Mouse (Mus musculus): ENCODE measurements at regions not wholly inside any gene's neighbourhood (a gene's known extent, or its start where the extent isn't known, plus 50 kb on each side); places are given as distances from the start of the nearest gene placed in this dataset.

DNA sequence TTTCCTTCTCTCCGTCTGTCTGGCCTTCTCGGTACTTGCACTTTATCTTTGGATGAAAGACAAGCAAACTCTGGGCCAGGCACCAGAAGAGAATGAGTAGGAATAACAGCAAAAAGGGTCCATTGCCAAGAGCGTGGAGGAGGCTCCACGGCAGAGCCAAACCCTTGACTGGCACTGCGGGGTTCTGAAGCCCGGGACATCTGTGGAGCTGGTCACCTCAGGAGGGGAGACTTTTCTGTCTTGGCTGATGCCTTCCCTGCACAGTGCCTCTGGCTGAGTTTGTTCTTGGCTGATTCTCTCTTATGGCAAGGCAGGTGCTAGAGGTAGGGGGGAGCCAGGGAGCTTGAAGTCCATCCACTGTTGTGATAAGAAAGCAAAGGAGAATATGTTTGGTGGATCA is 130.1 kb upstream of the Npvf start:
- Histone ChIP-seq H3K9ac (replicated peaks; ENCODE audit: low read depth, low read length) (no peak overlapping the region), H3K4me3 (ENCODE audit: low read depth, low read length) (no peak overlapping the region), H3K4me2 (ENCODE audit: low read depth, low read length) (no peak overlapping the region), H3K9me3 (ENCODE audit: control insufficient read depth, low read length) (no peaks in the 10 kb centered on the region), H3K27me3 (ENCODE audit: control insufficient read depth, insufficient read depth, low read length) (no peaks in the 10 kb centered on the region), H3K4me1 (ENCODE audit: control insufficient read depth, insufficient read depth, low read length) (0 out of 2 replicates have a peak, but pooled peaks cover 4% of the 10 kb centered on the region), H3K27ac (ENCODE audit: low read depth, low read length) (no peak overlapping the region), H3K36me3 (ENCODE audit: control insufficient read depth, insufficient read depth, low read length) (no peaks in the 10 kb centered on the region)
- ATAC-seq (ENCODE audit: low read depth), result no peak
- WGBS, result 86% methylated on average over 6 of the region's 6 CpGs

DNA sequence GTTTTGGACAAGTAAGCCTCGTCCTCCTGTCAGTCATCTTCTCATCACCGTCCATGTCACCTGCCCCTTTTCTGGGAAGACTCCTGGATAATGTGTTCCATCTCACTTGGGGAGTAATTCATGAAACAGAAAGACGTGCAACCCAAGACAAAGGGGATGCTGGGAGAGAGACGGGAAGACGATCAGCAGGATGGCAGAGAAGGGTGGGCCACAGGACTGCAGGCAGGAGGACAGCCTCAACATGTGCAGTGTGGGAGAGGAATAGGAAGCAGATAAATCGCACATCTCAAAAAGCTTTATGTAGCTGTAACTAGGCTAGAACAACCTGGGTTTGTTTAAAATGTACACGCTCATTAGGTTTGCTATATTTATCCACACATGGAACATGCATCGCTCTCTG is 133.4 kb upstream of the Npvf start:
- Histone ChIP-seq H3K9me3 (ENCODE audit: control insufficient read depth, low read length) (no peaks in the 10 kb centered on the region), H3K4me3 (ENCODE audit: low read depth, low read length) (no peak overlapping the region), H3K36me3 (ENCODE audit: control insufficient read depth, insufficient read depth, low read length) (no peaks in the 10 kb centered on the region), H3K27me3 (ENCODE audit: control insufficient read depth, insufficient read depth, low read length) (no peaks in the 10 kb centered on the region), H3K27ac (ENCODE audit: low read depth, low read length) (no peak overlapping the region), H3K9ac (replicated peaks; ENCODE audit: low read depth, low read length) (no peak overlapping the region), H3K4me1 (ENCODE audit: control insufficient read depth, insufficient read depth, low read length) (0 out of 2 replicates have a peak, but pooled peaks cover 4% of the 10 kb centered on the region), H3K4me2 (ENCODE audit: low read depth, low read length) (no peak overlapping the region)
- WGBS, result 93% methylated on average over 8 of the region's 8 CpGs
- ATAC-seq (ENCODE audit: low read depth), result no peak

DNA sequence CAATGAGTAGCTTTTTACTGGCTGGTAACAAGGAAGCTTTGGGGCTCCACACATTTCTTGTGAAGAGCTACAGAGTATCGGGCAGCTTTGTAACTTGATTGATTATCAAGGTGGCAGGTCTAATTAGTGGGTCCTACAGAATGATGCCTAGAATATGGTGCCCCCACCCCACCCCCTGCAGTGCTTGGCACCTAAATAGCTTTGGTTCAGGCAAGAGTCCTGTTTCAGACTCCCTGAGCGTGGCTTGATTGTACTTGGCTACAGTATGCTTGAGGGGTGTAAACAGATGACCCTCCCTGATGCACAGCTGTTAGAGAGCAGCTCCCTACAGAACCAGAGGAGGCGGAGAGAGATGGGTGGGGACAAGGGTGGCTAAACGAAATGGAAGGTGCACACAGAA is 145.7 kb upstream of the Npvf start:
- no peaks in the 10 kb centered on the region for H3K9me3 ChIP-seq (ENCODE audit: control insufficient read depth, low read length)
- 39% methylated on average over 4 of the region's 4 CpGs for WGBS
- no peak for ATAC-seq (ENCODE audit: low read depth)

DNA sequence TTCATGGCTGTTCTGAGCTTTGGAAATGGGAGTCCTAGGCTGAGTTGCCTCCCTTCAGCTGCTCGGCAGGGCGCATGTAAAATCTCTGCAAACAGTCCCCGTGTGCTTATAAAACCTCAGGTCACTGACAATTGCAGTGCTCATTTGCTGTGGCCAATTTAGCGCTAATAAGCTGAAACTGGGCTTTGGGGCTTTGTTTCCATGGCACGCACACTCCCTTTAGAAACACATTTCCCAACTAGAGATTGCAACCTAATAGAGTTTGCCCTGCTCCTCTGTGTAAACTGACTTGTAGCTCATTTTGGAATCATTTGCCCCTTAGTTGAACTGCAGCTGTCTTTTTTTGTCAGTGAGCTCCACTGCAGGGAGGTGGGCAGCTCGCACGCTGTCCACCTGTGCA is 148.7 kb upstream of the Npvf start:
- no peaks in the 10 kb centered on the region for H3K36me3 ChIP-seq (ENCODE audit: control insufficient read depth, insufficient read depth, low read length)
- 19% methylated on average over 7 of the region's 7 CpGs for WGBS
- no peak overlapping the region for H3K4me3 ChIP-seq (ENCODE audit: low read depth, low read length)
- no peak overlapping the region for H3K4me2 ChIP-seq (ENCODE audit: low read depth, low read length)
- peaks cover 11% of the 10 kb centered on the region for H3K4me1 ChIP-seq (ENCODE audit: control insufficient read depth, insufficient read depth, low read length)
- H3K27me3 ChIP-seq (ENCODE audit: control insufficient read depth, insufficient read depth, low read length), result no peaks in the 10 kb centered on the region
- ATAC-seq (ENCODE audit: low read depth), result no peak
- no peaks in the 10 kb centered on the region for H3K9me3 ChIP-seq (ENCODE audit: control insufficient read depth, low read length)
- peak overlapping the region; percentile 8; the same call in 1 of the 2 replicates for H3K27ac ChIP-seq (ENCODE audit: low read depth, low read length)
- H3K9ac ChIP-seq (replicated peaks; ENCODE audit: low read depth, low read length), result no peak overlapping the region

More for the DNA sequence above, 145.7 kb upstream of the Npvf start:
- Histone ChIP-seq H3K27me3 (ENCODE audit: control insufficient read depth, insufficient read depth, low read length) (no peaks in the 10 kb centered on the region), H3K4me3 (ENCODE audit: low read depth, low read length) (no peak overlapping the region), H3K4me1 (ENCODE audit: control insufficient read depth, insufficient read depth, low read length) (peaks cover 11% of the 10 kb centered on the region), H3K36me3 (ENCODE audit: control insufficient read depth, insufficient read depth, low read length) (no peaks in the 10 kb centered on the region), H3K27ac (ENCODE audit: low read depth, low read length) (no peak overlapping the region), H3K4me2 (ENCODE audit: low read depth, low read length) (no peak overlapping the region), H3K9ac (replicated peaks; ENCODE audit: low read depth, low read length) (no peak overlapping the region)

DNA sequence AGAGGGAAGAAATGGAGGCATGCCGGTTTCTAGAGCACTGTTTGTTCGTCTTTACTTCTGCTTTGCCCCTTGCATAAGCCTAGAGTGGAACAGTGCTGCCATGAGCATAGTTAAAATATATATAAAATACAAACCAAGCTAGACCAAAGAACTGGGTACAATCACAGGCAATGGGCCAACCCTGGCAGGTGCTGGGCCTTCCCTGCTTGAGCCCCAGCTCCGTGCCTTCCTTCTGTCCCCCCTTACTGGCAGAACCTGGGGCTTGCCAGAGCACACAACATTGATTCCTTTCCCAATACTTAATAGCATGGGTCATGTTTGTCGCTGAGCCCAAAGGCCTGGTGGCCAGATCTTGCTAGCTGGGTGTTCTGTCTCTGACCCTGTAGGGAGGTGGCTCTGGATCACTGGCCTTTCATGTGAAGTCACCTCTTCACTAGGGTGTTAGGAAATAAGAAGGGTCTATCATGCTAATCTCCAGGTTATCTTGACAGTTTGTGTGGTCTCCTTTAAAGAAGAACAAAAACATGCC is 150.3 kb upstream of the Npvf start:
- no peak for ATAC-seq (ENCODE audit: low read depth)
- peaks cover 19% of the 10 kb centered on the region for H3K4me1 ChIP-seq (ENCODE audit: control insufficient read depth, insufficient read depth, low read length)
- no peaks in the 10 kb centered on the region for H3K9me3 ChIP-seq (ENCODE audit: control insufficient read depth, low read length)
- no peak overlapping the region for H3K4me3 ChIP-seq (ENCODE audit: low read depth, low read length)
- WGBS, result 75% methylated on average over 4 of the region's 4 CpGs
- no peak overlapping the region for H3K4me2 ChIP-seq (ENCODE audit: low read depth, low read length)
- no peaks in the 10 kb centered on the region for H3K36me3 ChIP-seq (ENCODE audit: control insufficient read depth, insufficient read depth, low read length)
- no peaks in the 10 kb centered on the region for H3K27me3 ChIP-seq (ENCODE audit: control insufficient read depth, insufficient read depth, low read length)
- no peak overlapping the region for H3K27ac ChIP-seq (ENCODE audit: low read depth, low read length)
- no peak overlapping the region for H3K9ac ChIP-seq (replicated peaks; ENCODE audit: low read depth, low read length)

DNA sequence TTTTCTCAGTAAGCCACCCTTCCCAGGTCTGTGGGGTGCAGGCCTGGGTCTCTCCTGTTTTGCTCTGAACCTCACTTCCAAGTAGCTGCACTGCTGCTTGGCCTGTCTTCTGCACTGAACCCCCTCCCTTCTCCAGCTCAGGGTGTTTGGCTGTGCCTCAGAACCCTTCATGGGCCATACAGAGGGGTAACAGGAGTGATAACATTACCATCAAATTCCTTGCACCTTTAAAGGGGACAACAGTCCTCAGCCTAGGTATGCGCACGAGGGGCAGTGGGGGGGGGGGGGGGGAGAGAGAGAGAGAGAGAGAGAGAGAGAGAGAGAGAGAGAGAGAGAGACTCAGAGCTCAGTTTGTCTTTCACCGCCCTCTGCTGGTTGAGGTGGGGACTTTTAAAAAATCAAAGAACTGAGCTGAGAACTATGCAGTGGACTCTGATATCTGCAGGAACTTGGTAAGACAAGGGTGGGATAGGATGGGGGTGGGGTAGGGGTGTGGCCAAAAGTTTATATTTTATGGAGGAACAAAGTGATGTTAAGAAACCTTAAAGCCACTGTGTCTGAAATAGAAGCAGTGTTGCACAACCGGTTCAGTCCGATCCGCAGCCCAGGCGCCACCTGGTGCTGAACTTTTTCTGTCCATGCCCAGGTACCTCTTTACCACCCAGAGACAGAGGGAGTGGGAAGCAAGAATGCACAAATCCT is 152.3 kb upstream of the Npvf start:
- H3K4me1 ChIP-seq (ENCODE audit: control insufficient read depth, insufficient read depth, low read length), result peaks cover 21% of the 10 kb centered on the region
- no peaks in the 10 kb centered on the region for H3K36me3 ChIP-seq (ENCODE audit: control insufficient read depth, insufficient read depth, low read length)
- no peak overlapping the region for H3K4me2 ChIP-seq (ENCODE audit: low read depth, low read length)
- no peak overlapping the region for H3K9ac ChIP-seq (replicated peaks; ENCODE audit: low read depth, low read length)
- peak; percentile 71; the same call in 1 of the 2 replicates for ATAC-seq (ENCODE audit: low read depth)
- H3K9me3 ChIP-seq (ENCODE audit: control insufficient read depth, low read length), result no peaks in the 10 kb centered on the region
- no peaks in the 10 kb centered on the region for H3K27me3 ChIP-seq (ENCODE audit: control insufficient read depth, insufficient read depth, low read length)
- 18% methylated on average over 7 of the region's 7 CpGs for WGBS
- no peak overlapping the region for H3K4me3 ChIP-seq (ENCODE audit: low read depth, low read length)
- H3K27ac ChIP-seq (ENCODE audit: low read depth, low read length), result no peak overlapping the region

DNA sequence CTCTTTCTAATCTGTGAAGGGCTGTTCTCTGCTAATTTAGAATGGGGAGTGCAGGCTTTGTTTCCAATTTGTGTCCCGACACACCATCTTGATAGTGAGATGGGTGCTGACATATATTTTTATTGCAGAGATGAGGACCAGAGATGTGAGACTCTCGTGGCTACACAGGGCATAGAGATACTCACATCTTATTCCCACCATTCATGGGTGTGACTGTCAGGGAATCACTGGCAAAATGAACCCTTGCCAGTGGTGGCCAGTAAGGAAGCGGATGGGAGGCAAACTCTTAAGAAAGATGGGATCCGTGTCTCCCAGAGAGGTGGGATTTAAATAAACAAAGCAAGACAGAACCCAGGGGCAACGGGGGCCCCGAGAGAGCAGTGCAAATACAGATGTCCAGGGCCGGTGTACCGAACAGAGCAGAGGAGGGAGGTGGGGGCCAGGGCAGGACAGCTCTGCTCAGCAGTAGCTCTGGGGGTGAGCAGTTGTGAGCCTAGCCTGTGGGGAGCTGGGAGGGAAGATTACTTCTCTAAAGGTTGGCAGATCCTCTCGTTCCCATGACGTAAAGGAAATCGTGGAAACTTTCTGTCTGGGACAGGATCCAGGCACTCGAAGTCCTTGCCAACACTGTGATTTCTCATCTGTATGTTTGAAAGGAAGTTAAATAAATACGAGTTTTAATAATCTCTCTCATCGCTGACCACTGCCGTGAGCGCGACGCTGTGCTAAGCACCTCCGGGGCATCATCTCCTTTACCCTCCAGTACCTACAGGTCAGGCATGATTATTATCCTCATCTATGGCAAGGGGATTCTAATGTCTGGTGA is 153.2 kb upstream of the Npvf start:
- ATAC-seq (ENCODE audit: low read depth), result peak; percentile 58; the same call in 1 of the 2 replicates
- H3K36me3 ChIP-seq (ENCODE audit: control insufficient read depth, insufficient read depth, low read length), result no peaks in the 10 kb centered on the region
- H3K4me1 ChIP-seq (ENCODE audit: control insufficient read depth, insufficient read depth, low read length), result peaks cover 21% of the 10 kb centered on the region
- no peak overlapping the region for H3K9ac ChIP-seq (replicated peaks; ENCODE audit: low read depth, low read length)
- 59% methylated on average over 19 of the region's 19 CpGs for WGBS
- H3K27me3 ChIP-seq (ENCODE audit: control insufficient read depth, insufficient read depth, low read length), result no peaks in the 10 kb centered on the region
- no peak overlapping the region for H3K4me2 ChIP-seq (ENCODE audit: low read depth, low read length)
- H3K4me3 ChIP-seq (ENCODE audit: low read depth, low read length), result no peak overlapping the region
- no peaks in the 10 kb centered on the region for H3K9me3 ChIP-seq (ENCODE audit: control insufficient read depth, low read length)
- H3K27ac ChIP-seq (ENCODE audit: low read depth, low read length), result no peak overlapping the region

DNA sequence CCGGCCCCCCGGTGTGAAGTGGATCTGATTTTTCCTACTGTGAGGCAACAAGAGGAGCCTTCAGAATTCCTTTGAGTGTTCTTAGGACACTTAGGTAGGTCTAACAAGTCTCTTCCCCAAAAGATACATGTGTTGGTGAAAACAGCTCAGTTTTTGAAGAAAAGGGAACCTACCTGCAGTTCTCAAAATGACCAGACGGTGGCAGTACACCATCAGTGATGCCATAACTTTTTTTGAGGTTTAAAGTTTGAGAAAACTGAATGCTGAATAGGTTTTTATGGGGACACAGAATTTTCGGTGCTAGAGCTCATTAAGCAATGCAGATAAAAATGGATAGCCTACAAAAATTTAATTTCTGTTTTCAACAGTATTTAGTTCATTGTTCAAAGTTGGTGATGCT is 153.9 kb upstream of the Npvf start:
- Histone ChIP-seq H3K4me3 (ENCODE audit: low read depth, low read length) (no peak overlapping the region), H3K9me3 (ENCODE audit: control insufficient read depth, low read length) (no peaks in the 10 kb centered on the region), H3K9ac (replicated peaks; ENCODE audit: low read depth, low read length) (no peak overlapping the region), H3K27me3 (ENCODE audit: control insufficient read depth, insufficient read depth, low read length) (no peaks in the 10 kb centered on the region), H3K36me3 (ENCODE audit: control insufficient read depth, insufficient read depth, low read length) (no peaks in the 10 kb centered on the region), H3K4me2 (ENCODE audit: low read depth, low read length) (no peak overlapping the region), H3K4me1 (ENCODE audit: control insufficient read depth, insufficient read depth, low read length) (peaks cover 14% of the 10 kb centered on the region), H3K27ac (ENCODE audit: low read depth, low read length) (no peak overlapping the region)
- ATAC-seq (ENCODE audit: low read depth), result no peak
- WGBS, result 6% methylated on average over 4 of the region's 4 CpGs
